Mouse (Mus musculus) midbrain, embryonic 15.5 days (tissue): Measurements from ENCODE around the gene Cbx1. TPM values are rescaled to one million over a fixed set of nuclear protein-coding genes. Genes with fewer than 3 reads are reported as not detected.
A peak's percentile ranks its signal among the peaks of the same experiment; 100 is the strongest.
"Not testable (repeated sequence)": the region's sequence is repeated elsewhere in the genome, so short reads cannot be mapped to it uniquely, and the experiment has no call there.

Experiments
- ATAC-seq: fragments of 200-750 bp; cut with Nextera tagmentation; replicated peaks from 2 replicates; pipeline ENCODE4 v1.8.0; 2017; ENCODE audit warnings: moderate TSS enrichment
- H3K27ac ChIP-seq: fragments of 300-500 bp; sonication (generic); 2 replicates; pipeline ENCODE4 v1.5.1; 2015; ENCODE audit warnings: mild to moderate bottlenecking, inconsistent platforms
- H3K27me3 ChIP-seq: fragments of 300-500 bp; sonication (generic); replicated peaks from 2 replicates; pipeline ENCODE4 v1.6.1; 2015; ENCODE audit warnings: inconsistent platforms
- H3K36me3 ChIP-seq: fragments of 300-500 bp; sonication (generic); replicated peaks from 2 replicates; pipeline ENCODE4 v1.6.1; 2015; ENCODE audit warnings: inconsistent platforms
- H3K4me1 ChIP-seq: fragments of 300-500 bp; sonication (generic); 2 replicates; pipeline ENCODE4 v1.6.1; 2015; ENCODE audit warnings: inconsistent platforms
- H3K4me2 ChIP-seq: fragments of 300-500 bp; sonication (generic); 2 replicates; pipeline ENCODE4 v1.6.1; 2015; ENCODE audit warnings: inconsistent platforms, mild to moderate bottlenecking, moderate library complexity
- H3K4me3 ChIP-seq: fragments of 300-500 bp; sonication (generic); 2 replicates; pipeline ENCODE4 v1.5.1; 2015; ENCODE audit warnings: mild to moderate bottlenecking, inconsistent platforms
- H3K9ac ChIP-seq: fragments of 300-500 bp; sonication (generic); 2 replicates; pipeline ENCODE4 v1.6.1; 2015; ENCODE audit warnings: mild to moderate bottlenecking, inconsistent platforms
- H3K9me3 ChIP-seq: fragments of 300-500 bp; sonication (generic); 2 replicates; pipeline ENCODE4 v1.6.1; 2016; ENCODE audit warnings: inconsistent platforms
- WGBS: fragments of 180-500 bp; shearing (Covaris S2); methylation state at CpG from one replicate; pipeline ENCODE4 v1.1.7; 2015; ENCODE audit warnings: mixed read lengths; 5-methylcytosine and 5-hydroxymethylcytosine counted together
- microRNA counts: library from miRNA; unstranded; fragments of <30 nt; microRNA quantifications from one replicate; lab custom pipeline; 2016
- microRNA-seq: library from miRNA; unstranded; fragments of <30 nt; microRNA quantifications from one replicate; pipeline ENCODE4, GENCODE M21; 2016
- polyA plus RNA-seq: library from polyadenylated mRNA; unstranded; fragments of >200 nt; fragmentation: Nextera tagmentation; extraction: Ambion mirVana; gene quantifications from 2 replicates; pipeline ENCODE4 v1.2.1, GENCODE M21; 2015

Cbx1 gene
- polyA plus RNA-seq, 1 experiment from 2014 or later = 76.7 TPM

GRCm38 (mm10) chr11:96849145-96849544 is 60.2 kb downstream of the Cbx1 start:
- WGBS = 68% methylated on average over 5 of the region's 5 CpGs
- H3K4me2 ChIP-seq, H3K9ac ChIP-seq, ATAC-seq, H3K9me3 ChIP-seq, H3K4me3 ChIP-seq, H3K27ac ChIP-seq, H3K36me3 ChIP-seq: not testable (repeated sequence)
- Histone ChIP-seq H3K4me1 (peaks cover 11% of the 10 kb centered on the region), H3K27me3 (0 out of 2 replicates have a peak, but pooled peaks cover 14% of the 10 kb centered on the region)

GRCm38 (mm10) chr11:96849681-96850467 is 60.9 kb downstream of the Cbx1 start, which contains the start of gene Copz2:
Gene Copz2 (plus strand): TSS chr11:96849870.
- H3K27me3 ChIP-seq = 0 out of 2 replicates have a peak, but pooled peaks cover 14% of the 10 kb centered on the region
- ATAC-seq = no peak
- H3K27ac ChIP-seq = no peak within 1 kb of the TSS
- H3K9me3 ChIP-seq = no peaks in the 10 kb centered on the region
- H3K9ac ChIP-seq = peak within 1 kb of the TSS; percentile 29
- WGBS = 1% methylated on average over 57 of the region's 60 CpGs
- peak within 1 kb of the TSS; percentile 36 for H3K4me3 ChIP-seq
- H3K4me1 ChIP-seq = peaks cover 11% of the 10 kb centered on the region
- H3K36me3 ChIP-seq = no peaks in the 10 kb centered on the region
- peak within 1 kb of the TSS; percentile 70 for H3K4me2 ChIP-seq

GRCm38 (mm10) chr11:96857446-96857845 is 68.5 kb downstream of the Cbx1 start:
- no peak for ATAC-seq
- H3K4me2 ChIP-seq = no peak overlapping the region
- no peak overlapping the region for H3K27ac ChIP-seq
- H3K4me3 ChIP-seq = no peak overlapping the region
- H3K9me3 ChIP-seq = no peaks in the 10 kb centered on the region
- no peak overlapping the region for H3K9ac ChIP-seq
- 86% methylated on average over 5 of the region's 5 CpGs for WGBS
- H3K4me1 ChIP-seq = peaks cover 15% of the 10 kb centered on the region
- no peaks in the 10 kb centered on the region for H3K36me3 ChIP-seq
- no peaks in the 10 kb centered on the region for H3K27me3 ChIP-seq

MicroRNAs encoded within 50 kb of the gene (microRNA counts, 519-probe panel; counts per million panel counts)
- microRNA mmu-miR-152 (lab: Ali Mortazavi, UCI) = 3,125 counts per million, percentile 72 among the panel's probes with 10 or more counts

Small RNA genes lying within 50 kb of the gene (microRNA-seq; reads per million reads assigned to microRNA genes)
- gene Mir152 = 35.9 reads per million, percentile 42 among the genes with 10 or more reads in this experiment

Other genes with a start within 250 kb of the Cbx1 start
- 47.2 and 51.1 TPM in 2 replicates for gene Snx11, start 11.6 kb upstream of the Cbx1 start, polyA plus RNA-seq
- 80.9 and 81.2 TPM in 2 replicates for gene Nfe2l1, start 40.8 kb downstream of the Cbx1 start, polyA plus RNA-seq
- 19.9 and 20.5 TPM in 2 replicates for gene Copz2, start 60.7 kb downstream of the Cbx1 start, polyA plus RNA-seq
- gene Cdk5rap3, start 127.4 kb downstream of the Cbx1 start, polyA plus RNA-seq = 88.2 and 91.7 TPM in 2 replicates
- gene Prr15l, start 139.0 kb downstream of the Cbx1 start, polyA plus RNA-seq = 0.17 and 0.30 TPM in 2 replicates
- 28.7 and 29.7 TPM in 2 replicates for gene Pnpo, start 154.9 kb downstream of the Cbx1 start, polyA plus RNA-seq
- gene Sp2, start 193.8 kb downstream of the Cbx1 start, polyA plus RNA-seq = 16.2 and 17.3 TPM in 2 replicates
- 0.37 TPM in 1 of 2 replicates, not detected in the other for gene Sp6, start 224.3 kb downstream of the Cbx1 start, polyA plus RNA-seq
- 15.0 and 16.4 TPM in 2 replicates for gene Scrn2, start 240.8 kb downstream of the Cbx1 start, polyA plus RNA-seq